Mouse (Mus musculus) liver, embryonic 15.5 days (tissue): ENCODE data around the gene Hoxb4. TPM values are rescaled to one million over a fixed set of nuclear protein-coding genes. Genes with fewer than 3 reads are reported as not detected.

Experiments
- ATAC-seq: fragments of 200-750 bp; cut with Nextera tagmentation; 2 replicates; pipeline ENCODE4 v1.8.0; 2017; ENCODE audit warnings: moderate number of reproducible peaks, mild to moderate bottlenecking, moderate library complexity; ENCODE audit not compliant: insufficient read depth
- H3K27ac ChIP-seq: fragments of 300-500 bp; sonication (generic); replicated peaks from 2 replicates; pipeline ENCODE4 v1.5.1; 2015; ENCODE audit warnings: mild to moderate bottlenecking, inconsistent platforms
- H3K27me3 ChIP-seq: fragments of 300-500 bp; sonication (generic); 2 replicates; pipeline ENCODE4 v1.6.1; 2015; ENCODE audit warnings: mild to moderate bottlenecking, inconsistent platforms
- H3K36me3 ChIP-seq: fragments of 300-500 bp; sonication (generic); replicated peaks from 2 replicates; pipeline ENCODE4 v1.6.1; 2015; ENCODE audit warnings: moderate library complexity, mild to moderate bottlenecking, inconsistent platforms
- H3K4me1 ChIP-seq: fragments of 300-500 bp; sonication (generic); replicated peaks from 2 replicates; pipeline ENCODE4 v1.6.1; 2015; ENCODE audit warnings: inconsistent platforms
- H3K4me2 ChIP-seq: fragments of 300-500 bp; sonication (generic); 2 replicates; pipeline ENCODE4 v1.6.1; 2015; ENCODE audit warnings: moderate library complexity, mild to moderate bottlenecking, inconsistent platforms
- H3K4me3 ChIP-seq: fragments of 300-500 bp; sonication (generic); replicated peaks from 2 replicates; pipeline ENCODE4 v1.5.1; 2015; ENCODE audit warnings: mild to moderate bottlenecking, inconsistent platforms
- H3K9ac ChIP-seq: fragments of 300-500 bp; sonication (generic); 2 replicates; pipeline ENCODE4 v1.6.1; 2015; ENCODE audit warnings: moderate library complexity, mild to moderate bottlenecking, inconsistent platforms
- H3K9me3 ChIP-seq: fragments of 300-500 bp; sonication (generic); replicated peaks from 2 replicates; pipeline ENCODE4 v1.6.1; 2016; ENCODE audit warnings: inconsistent platforms
- WGBS: fragments of 180-500 bp; shearing (Covaris S2); methylation state at CpG from one replicate; pipeline ENCODE4 v1.1.7; 2015; ENCODE audit warnings: mixed read lengths; ENCODE audit not compliant: insufficient replicate concordance; 5-methylcytosine and 5-hydroxymethylcytosine counted together
- microRNA counts: library from miRNA; unstranded; fragments of <30 nt; microRNA quantifications from one replicate; lab custom pipeline; 2016
- microRNA-seq: library from miRNA; unstranded; fragments of <30 nt; microRNA quantifications from one replicate; pipeline ENCODE4, GENCODE M21; 2016
- polyA plus RNA-seq: library from polyadenylated mRNA; unstranded; fragments of >200 nt; fragmentation: Nextera tagmentation; extraction: Ambion mirVana; gene quantifications from 2 replicates; pipeline ENCODE4 v1.2.1, GENCODE M21; 2015

The Hoxb4 gene
- polyA plus RNA-seq, 1 experiment from 2014 or later, result 0.10 TPM

DNA sequence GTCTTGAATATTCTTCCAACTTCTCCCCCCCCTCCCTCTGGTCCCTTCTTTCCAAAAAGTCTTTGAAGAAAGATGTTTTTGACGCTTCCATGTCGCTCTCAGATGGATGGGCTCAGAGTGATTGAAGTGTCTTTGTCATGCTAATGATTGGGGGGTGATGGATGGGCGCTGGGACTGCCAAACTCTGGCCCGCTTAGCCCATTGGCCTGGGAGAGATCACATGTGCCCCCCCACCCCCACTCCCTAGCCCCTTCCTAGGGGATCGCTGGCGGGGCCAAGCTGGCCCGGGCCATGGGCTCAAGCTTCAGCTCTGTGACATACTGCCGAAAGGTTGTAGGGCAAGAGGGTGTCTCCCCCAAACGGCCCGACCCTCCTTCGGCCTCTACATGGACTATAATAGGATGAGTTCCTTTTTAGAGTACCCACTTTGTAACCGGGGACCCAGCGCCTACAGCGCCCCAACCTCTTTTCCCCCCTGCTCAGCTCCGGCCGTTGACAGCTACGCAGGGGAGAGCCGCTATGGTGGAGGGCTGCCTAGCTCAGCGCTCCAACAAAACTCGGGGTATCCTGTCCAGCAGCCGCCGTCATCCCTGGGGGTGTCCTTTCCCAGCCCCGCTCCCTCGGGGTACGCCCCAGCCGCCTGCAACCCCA is 47.5 kb downstream of the Hoxb4 start, which contains the start of gene Hoxb1:
Hoxb1 (plus strand) TSS at position 312 of the 651 bp plus-strand sequence.
- H3K9me3 ChIP-seq, result no peaks in the 10 kb centered on the region
- no peak within 1 kb of the TSS for H3K9ac ChIP-seq
- 11% methylated on average over 26 of the region's 26 CpGs for WGBS
- no peak within 1 kb of the TSS for H3K4me2 ChIP-seq
- H3K36me3 ChIP-seq, result no peaks in the 10 kb centered on the region
- H3K4me3 ChIP-seq, result no peak within 1 kb of the TSS
- no peak for ATAC-seq
- peaks cover 91% of the 10 kb centered on the region for H3K27me3 ChIP-seq
- H3K4me1 ChIP-seq, result no peaks in the 10 kb centered on the region
- H3K27ac ChIP-seq, result no peak within 1 kb of the TSS

DNA sequence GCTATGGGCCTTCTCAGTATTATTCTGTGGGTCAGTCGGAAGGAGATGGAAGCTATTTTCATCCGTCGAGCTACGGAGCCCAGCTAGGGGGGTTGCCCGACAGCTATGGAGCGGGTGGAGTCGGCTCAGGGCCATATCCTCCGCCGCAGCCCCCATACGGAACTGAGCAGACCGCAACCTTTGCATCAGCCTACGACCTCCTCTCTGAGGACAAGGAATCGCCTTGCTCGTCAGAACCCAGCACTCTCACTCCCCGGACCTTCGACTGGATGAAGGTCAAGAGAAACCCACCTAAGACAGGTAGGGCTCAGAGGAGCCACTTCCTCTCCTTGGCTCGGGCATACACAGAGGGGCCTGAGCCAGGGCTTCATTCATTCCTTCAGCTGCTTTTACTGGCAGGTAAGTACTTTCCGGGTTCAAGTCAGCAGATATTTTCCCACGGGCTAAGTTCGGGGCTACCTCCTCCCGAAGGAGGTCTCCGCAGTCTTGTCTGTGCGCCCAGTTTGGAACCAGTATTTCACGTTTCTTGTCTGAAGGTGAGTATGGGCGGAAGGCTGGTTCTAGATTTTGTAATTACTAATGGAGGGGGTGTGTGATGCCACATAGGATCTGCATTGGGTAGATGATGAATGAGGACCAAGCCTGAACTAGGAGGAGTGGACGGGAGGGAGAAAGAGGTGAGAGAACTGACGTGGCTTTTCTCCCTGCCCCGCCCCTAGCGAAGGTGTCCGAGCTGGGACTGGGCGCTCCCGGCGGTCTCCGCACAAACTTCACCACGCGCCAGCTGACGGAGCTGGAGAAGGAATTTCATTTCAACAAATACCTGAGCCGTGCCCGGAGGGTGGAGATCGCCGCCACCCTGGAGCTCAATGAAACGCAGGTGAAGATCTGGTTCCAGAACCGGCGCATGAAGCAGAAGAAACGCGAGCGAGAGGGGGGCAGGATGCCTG is 48.3 kb downstream of the Hoxb4 start:
- Histone ChIP-seq H3K4me2 (no peak overlapping the region), H3K9ac (no peak overlapping the region), H3K4me3 (no peak overlapping the region), H3K9me3 (no peaks in the 10 kb centered on the region), H3K4me1 (no peaks in the 10 kb centered on the region), H3K36me3 (no peaks in the 10 kb centered on the region), H3K27me3 (peaks cover 95% of the 10 kb centered on the region), H3K27ac (no peak overlapping the region)
- WGBS, result 4% methylated on average over 47 of the region's 47 CpGs
- ATAC-seq, result no peak

DNA sequence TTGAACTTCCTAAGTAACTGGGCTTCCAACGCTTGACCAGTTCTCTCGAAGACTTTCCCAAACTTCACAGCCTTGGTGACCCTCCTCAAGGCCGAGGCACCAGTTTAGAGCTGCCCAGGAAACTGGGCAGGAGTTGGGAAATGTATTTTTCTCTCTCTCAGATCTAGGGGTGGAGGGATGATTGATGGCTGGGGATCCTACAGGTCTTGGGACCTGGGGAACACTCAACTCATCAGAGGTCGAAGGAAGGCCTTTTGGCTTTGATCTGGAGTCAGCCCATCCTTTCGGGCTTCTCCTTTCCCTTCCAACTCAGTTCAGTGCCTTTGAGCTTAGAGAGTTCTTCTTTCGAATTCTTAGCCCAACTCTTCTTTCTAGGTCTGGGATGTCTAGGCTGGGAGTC is 49.1 kb downstream of the Hoxb4 start:
- Histone ChIP-seq H3K9me3 (no peaks in the 10 kb centered on the region), H3K4me1 (no peaks in the 10 kb centered on the region), H3K4me2 (no peak overlapping the region), H3K27me3 (peaks cover 92% of the 10 kb centered on the region), H3K4me3 (no peak overlapping the region), H3K9ac (no peak overlapping the region), H3K27ac (no peak overlapping the region), H3K36me3 (no peaks in the 10 kb centered on the region)
- WGBS, result 25% methylated on average over 6 of the region's 6 CpGs
- no peak for ATAC-seq

DNA sequence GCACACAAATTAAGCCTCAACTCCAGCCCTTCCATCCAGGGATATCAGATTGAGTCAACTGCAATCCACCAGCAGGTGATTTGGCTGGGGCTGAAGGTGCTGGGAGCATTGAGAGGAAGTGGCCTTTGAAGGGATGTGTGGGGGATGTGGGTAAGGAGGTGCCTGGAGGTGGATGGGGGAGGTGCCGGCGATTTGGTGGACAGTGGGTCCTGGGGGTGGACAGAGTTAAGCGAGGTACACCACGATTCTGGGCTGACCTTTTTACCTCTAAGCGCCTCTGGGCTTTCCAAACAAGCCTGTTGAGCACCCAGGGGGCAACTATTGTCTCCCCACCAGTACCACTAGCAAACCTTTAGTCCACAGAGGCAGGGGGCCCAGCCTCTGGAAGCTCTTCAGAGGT is 50.6 kb downstream of the Hoxb4 start:
- no peak for ATAC-seq
- Histone ChIP-seq H3K9ac (no peak overlapping the region), H3K27me3 (peaks cover 92% of the 10 kb centered on the region), H3K27ac (no peak overlapping the region), H3K4me2 (no peak overlapping the region), H3K9me3 (no peaks in the 10 kb centered on the region), H3K4me3 (no peak overlapping the region), H3K4me1 (no peaks in the 10 kb centered on the region), H3K36me3 (no peaks in the 10 kb centered on the region)
- WGBS, result 18% methylated on average over 5 of the region's 5 CpGs

DNA sequence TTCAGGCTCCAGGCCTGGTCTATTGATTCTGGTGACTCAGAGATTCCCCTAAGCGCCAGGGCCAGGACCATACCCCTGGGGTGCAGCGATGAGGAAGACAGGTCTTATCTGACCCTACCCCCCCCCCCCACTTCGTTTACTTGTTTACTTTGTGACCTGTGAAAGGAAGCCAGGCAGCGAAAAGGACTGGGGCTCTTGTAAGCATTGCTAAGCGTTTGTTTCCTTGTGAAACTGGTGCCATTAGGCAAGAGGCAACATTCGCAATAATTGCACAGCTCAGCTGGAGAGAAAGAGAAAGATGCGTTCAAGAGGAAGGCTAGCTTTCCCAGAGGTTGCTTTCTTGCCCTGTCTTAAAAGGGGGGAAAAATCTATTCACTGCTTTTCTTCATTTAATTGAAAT is 51.1 kb downstream of the Hoxb4 start:
- Histone ChIP-seq H3K9ac (no peak overlapping the region), H3K36me3 (no peaks in the 10 kb centered on the region), H3K27me3 (peaks cover 92% of the 10 kb centered on the region), H3K9me3 (no peaks in the 10 kb centered on the region), H3K4me2 (no peak overlapping the region), H3K27ac (no peak overlapping the region), H3K4me1 (no peaks in the 10 kb centered on the region), H3K4me3 (no peak overlapping the region)
- ATAC-seq, result no peak
- 30% methylated on average over 7 of the region's 7 CpGs for WGBS

MicroRNAs encoded within 50 kb of the gene (microRNA counts, 519-probe panel; counts per million panel counts)
- microRNA mmu-miR-10a (lab: Ali Mortazavi, UCI), result 2,861 counts per million, percentile 57 among the panel's probes with 10 or more counts

Small RNA genes lying within 50 kb of the gene (microRNA-seq; reads per million reads assigned to microRNA genes)
- gene Mir10a, result 7,414 reads per million, percentile 92 among the genes with 10 or more reads in this experiment

Other genes starting within 250 kb of the Hoxb4 start
- gene Atp5g1, start 242.6 kb upstream of the Hoxb4 start, polyA plus RNA-seq, result 466 and 500 TPM in 2 replicates
- gene Calcoco2, start 206.3 kb upstream of the Hoxb4 start, polyA plus RNA-seq, result not detected in 2 replicates
- not detected in 2 replicates for gene Ttll6, start 184.5 kb upstream of the Hoxb4 start, polyA plus RNA-seq
- gene Hoxb13, start 124.0 kb upstream of the Hoxb4 start, polyA plus RNA-seq, result not detected in 2 replicates
- gene Hoxb9, start 46.8 kb upstream of the Hoxb4 start, polyA plus RNA-seq, result not detected in 2 replicates
- gene Hoxb8, start 36.4 kb upstream of the Hoxb4 start, polyA plus RNA-seq, result not detected in 2 replicates
- 0.15 and 0.24 TPM in 2 replicates for gene Hoxb7, start 31.6 kb upstream of the Hoxb4 start, polyA plus RNA-seq
- 0.06 TPM in 1 of 2 replicates, not detected in the other for gene Hoxb6, start 25.8 kb upstream of the Hoxb4 start, polyA plus RNA-seq
- gene Hoxb5, start 14.9 kb upstream of the Hoxb4 start, polyA plus RNA-seq, result 0.30 and 0.37 TPM in 2 replicates
- 0.05 and 0.26 TPM in 2 replicates for gene Hoxb3, start 5.1 kb downstream of the Hoxb4 start, polyA plus RNA-seq
- gene Hoxb2, start 32.3 kb downstream of the Hoxb4 start, polyA plus RNA-seq, result 0.75 and 1.1 TPM in 2 replicates
- gene Hoxb1, start 47.5 kb downstream of the Hoxb4 start, polyA plus RNA-seq, result not detected in 2 replicates
- gene Skap1, start 146.3 kb downstream of the Hoxb4 start, polyA plus RNA-seq, result 0.20 TPM in 2 replicates